Mouse (Mus musculus) erythroblast, adult 5-6 weeks (primary cell): ENCODE measurements at regions not wholly inside any gene's neighbourhood (a gene's known extent, or its start where the extent isn't known, plus 50 kb on each side); places are given as distances from the start of the nearest gene placed in this dataset.
A peak's percentile ranks its signal among the peaks of the same experiment; 100 is the strongest.
"Not testable (repeated sequence)": the region's sequence is repeated elsewhere in the genome, so short reads cannot be mapped to it uniquely, and the experiment has no call there.

ENCODE experiments used
- ATAC-seq: replicated peaks from 2 replicates; pipeline ENCODE4 v1.8.0; 2016; ENCODE audit warnings: moderate number of reproducible peaks, mild to moderate bottlenecking, moderate TSS enrichment, inconsistent platforms; ENCODE audit not compliant: poor library complexity, low FRiP score, severe bottlenecking

GRCm38 (mm10) chr2:160578384-160579320 is 67.0 kb upstream of the Top1 start:
- peak; percentile 69; the same call in 1 of the 2 replicates for ATAC-seq

GRCm38 (mm10) chr2:160580250-160580649 is 65.4 kb upstream of the Top1 start:
- ATAC-seq, result no peak

DNA sequence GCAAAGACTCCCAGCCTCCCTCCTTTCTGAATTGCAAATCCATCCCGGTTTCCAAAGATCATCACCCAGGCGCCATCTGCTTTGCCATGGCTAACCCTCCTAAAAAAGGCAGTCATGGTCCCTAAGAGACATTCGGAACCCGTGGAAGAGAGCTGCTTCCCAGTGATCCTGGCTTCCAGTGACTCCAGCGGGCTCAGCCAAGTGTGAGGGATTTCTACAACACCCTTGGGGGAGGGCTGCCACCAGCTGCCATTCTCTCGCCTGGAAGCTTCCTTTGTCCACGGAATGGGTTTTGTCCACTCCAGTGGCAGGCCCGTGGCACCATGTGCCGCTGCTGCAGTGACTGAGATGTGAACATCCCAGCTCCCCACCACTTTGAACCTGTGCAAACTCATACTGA is 64.7 kb upstream of the Top1 start:
- no peak for ATAC-seq

DNA sequence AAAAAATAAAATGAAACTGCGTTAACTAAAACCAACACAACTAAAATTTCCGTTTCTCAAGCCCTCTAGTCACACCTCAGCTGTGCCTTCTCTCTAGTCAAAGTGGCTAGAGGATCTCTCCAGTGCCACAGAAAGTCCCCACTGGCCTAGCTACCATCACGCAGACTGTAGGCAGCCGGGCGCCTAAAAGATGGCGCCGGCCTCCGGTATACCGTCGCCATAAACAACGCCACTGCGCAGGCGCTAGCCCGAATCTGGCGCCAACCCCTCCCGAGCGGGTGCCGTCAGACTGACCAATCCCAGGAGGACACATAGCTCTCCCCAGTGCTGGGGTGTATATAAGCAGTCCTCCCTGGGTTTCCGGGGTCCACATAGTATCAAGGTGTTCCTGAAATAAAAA is 62.7 kb upstream of the Top1 start:
- not testable (repeated sequence) for ATAC-seq

DNA sequence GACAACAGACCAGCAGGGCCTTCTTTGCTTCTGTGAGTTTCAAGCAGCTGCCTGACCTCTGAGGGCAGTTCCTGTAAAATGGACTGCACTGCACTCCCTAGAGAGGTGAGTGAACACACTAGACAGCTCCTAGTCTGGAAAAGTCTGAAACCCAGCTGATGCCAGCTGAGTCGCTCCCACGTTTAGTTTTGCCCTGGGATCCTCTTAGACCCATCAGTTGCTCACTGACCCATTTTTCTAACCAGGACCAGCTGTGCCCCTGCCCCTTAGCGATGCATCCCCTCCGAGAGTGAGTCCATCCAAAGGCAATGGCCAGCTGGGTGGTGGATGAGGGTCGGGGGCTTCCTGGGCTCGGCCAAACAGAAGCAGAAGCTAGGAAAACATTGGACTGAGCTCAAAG is 62.2 kb upstream of the Top1 start:
- no peak for ATAC-seq

DNA sequence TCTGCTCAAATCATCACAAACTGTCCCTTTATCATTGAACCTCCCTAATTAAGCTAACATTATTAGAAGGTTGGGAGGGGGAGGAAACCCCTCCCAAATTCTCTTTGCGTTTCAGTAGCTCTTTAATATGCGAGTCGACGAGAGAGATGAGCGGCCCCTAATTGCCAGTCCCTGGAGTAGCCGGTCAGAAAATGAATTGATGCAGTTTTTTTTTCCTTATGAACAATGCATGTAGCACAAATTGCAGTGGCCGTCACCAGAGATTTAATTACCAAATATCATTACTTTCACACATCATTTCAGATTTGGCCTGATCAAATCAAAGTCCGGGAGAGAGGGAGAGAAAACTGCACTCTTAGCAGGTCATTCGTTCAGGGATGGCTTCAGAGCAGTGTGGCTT is 61.1 kb upstream of the Top1 start:
- no peak for ATAC-seq

GRCm38 (mm10) chr2:160587015-160587835 is 58.5 kb upstream of the Top1 start:
- ATAC-seq, result no peak

DNA sequence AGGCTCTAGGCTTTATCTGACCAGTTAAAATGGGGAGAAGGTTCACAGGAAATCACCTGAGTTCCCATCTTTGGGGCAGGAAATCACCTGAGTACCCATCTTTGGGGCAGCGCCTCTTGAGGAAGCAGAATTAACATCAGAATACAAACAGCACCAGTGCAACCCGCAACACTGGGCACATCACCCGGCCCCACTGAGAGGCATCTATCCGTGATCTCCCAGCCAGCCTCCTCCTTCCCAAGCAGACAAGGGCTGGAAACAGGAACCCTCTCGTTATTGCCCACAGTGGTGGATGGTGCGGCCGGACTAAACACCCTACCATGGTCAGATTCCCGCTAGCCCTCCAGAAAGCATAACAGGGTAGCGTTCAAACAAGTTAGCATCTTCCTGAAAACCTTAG is 57.3 kb upstream of the Top1 start:
- ATAC-seq, result no peak

DNA sequence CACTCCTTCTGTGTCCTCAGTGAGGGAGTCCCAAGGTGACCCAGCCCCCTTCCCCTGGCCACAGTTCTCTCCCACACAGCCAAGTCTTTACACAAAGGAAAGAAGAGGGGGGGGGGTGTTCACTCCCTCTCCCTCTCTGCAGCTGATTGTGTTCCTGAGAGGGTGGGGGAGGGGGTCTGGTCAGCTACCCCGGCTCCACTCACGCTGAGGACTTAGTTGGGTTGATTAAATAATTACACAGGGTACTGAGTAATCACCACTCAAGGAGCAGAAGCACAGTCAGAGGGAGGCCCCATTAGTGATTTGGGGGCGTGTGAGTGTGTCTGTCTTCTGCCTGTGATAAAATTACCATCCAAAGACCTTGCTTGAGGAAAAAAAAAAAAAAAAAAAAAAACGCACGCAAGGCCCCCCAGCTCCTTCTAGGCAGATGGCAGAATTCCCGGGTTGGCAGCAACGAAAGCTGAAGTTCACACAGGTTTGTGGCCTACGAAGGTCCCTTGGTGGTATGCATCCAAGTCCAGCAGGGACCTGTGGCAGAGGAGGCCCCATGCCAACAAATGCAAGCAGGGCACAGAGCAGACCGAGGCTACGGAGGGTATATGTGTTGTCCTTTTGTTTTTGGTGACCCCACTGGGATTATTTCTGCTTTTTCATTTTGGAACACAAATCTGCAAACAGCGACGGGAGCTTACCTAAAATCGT is 55.3 kb upstream of the Top1 start:
- ATAC-seq, result no peak

GRCm38 (mm10) chr2:160591446-160592180 is 54.1 kb upstream of the Top1 start:
- ATAC-seq, result no peak

DNA sequence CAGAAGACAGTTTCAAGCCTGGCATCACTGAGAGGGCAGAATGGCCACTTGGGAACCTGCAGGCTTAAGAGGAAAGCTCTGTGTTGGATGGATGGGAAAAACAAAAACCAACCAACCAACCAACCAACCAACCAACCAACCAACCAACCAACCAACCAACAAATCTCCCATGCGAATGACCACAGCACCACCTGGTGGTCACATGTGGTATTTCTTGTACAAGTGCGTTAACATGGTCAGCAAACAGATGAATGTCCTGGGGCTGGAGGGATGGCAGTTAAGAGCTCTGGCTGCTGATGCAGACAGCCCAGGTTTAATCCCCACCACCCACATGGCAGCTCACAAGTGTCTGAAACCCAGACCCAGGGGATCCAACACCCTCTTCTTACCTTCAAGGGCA is 52.7 kb upstream of the Top1 start:
- peak; percentile 60 for ATAC-seq
